Mouse (Mus musculus): ENCODE results near the gene Gm20388.

DNA sequence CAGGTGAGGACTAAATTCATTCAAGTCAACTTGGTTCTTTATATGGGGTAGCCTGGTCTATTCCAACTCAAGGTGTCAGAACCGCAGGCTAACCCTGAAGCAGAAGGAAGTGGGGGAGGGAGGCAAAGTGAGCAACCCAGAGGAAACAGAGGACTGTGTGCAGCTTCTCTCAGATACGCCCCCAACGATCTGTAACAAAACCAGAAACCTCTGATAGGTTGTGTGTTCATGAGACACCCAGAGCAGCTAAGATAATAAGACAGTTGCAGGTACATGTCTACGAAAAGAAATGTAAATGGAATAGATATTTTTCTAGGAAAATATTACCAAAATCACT lies 4408.6 kb downstream of the Gm20388 start:
- no peak for TF ChIP-seq CTCF (conservative IDR thresholded peaks at IDR 0.05; ENCODE audit: insufficient read depth, insufficient read length, low read depth, low read length)
- no peak for TF ChIP-seq POLR2A (IDR thresholded peaks at IDR 0.05; ENCODE audit: low read depth, low read length)

Measured in kidney, adult 2 months (tissue).